Mouse (Mus musculus): Measurements from ENCODE around the gene Ndufab1.
A peak's percentile ranks its signal among the peaks of the same experiment; 100 is the strongest.

DNA sequence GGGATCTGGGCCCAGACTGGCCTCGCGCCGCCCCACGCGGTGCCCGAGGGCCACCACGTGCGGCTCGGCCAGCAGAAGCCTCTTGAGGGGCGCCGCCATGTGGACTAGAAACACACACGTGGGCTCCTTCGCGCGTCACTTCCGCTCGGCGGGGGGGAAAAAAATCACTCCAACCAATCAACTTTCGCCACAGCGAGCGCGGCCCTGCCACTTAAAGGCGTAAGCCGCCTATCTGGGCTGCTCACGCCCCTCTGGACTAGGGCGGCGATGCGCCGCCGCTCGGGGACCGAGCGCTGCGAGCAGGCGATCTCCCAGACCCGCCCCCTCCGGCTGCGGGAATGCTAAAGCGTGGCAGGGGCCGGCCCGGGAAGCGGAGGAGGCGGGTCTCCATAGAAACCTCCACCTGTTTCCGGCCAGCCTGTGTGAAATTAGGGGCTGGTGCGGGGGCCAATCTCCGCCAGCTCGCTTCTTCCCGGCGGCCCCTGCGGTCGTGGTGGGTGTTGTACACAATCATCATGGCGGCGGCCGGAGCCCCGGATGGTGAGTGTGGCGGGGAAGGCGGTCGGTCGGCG lies 34.7 kb downstream of the Ndufab1 start, which contains the start of the genes Ubfd1 and Ears2:
- TF ChIP-seq CHD1 (IDR thresholded peaks at IDR 0.05; ENCODE audit: low read depth, low read length) (no peak), MAX (IDR thresholded peaks at IDR 0.05; ENCODE audit: low read length) (peak; percentile 99), CHD2 (IDR thresholded peaks at IDR 0.05; ENCODE audit: low read length) (no peak), CTCF (IDR thresholded peaks at IDR 0.05 in 2 of 3, conservative IDR thresholded peaks at IDR 0.05 in 1 of 3; ENCODE audit: control insufficient read depth in 1 of 3, insufficient read depth in 1 of 3, low read depth in 2 of 3, low read length in 3 of 3, poor library complexity in 1 of 3, severe bottlenecking in 1 of 3) (no peak), GATA1 (IDR thresholded peaks at IDR 0.05; ENCODE audit: low read depth, low read length) (no peak)
